Mouse (Mus musculus) layer of hippocampus, postnatal 14 days (tissue): ENCODE measurements around the gene Narfl. TPM values are rescaled to one million over a fixed set of nuclear protein-coding genes. Genes with fewer than 3 reads are reported as not detected.
"Not testable (repeated sequence)": the region's sequence is repeated elsewhere in the genome, so short reads cannot be mapped to it uniquely, and the experiment has no call there.

Experiments
- DNase-seq, 2 experiments: peaks; one replicate each; pipeline ENCODE4 v3.0.0; 2021 to 2022; ENCODE audit warnings: low spot score in 2 of 2, mixed read lengths in 1 of 2
- total RNA-seq, 2 experiments: library from RNA; stranded (reverse); gene quantifications; 2 replicates each; pipeline ENCODE4 v1.2.3; 2021

The Narfl gene
- total RNA-seq, 2 experiments from 2014 or later: 27.6 to 35.3 TPM

DNA sequence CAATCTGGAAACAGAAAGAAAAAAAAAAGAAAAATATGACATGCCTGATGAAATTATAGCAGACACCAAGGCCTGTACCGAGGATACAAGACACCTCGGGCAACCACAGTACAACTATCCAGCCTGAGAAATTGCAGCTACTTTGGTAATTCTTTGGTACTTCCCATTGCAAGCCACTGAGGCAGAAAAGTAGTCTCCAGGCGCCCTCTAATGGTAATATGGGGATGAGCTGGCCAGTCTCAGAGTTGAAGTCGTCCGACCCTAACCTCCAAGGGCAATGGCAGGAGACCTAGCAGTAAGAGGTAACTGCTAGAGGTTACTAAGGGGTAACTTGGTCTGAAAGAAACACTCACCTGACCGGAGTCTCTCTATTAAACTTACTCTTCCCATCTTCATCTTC is 27.5 kb downstream of the Narfl start:
- DNase-seq: peak; percentile 67 to 82

DNA sequence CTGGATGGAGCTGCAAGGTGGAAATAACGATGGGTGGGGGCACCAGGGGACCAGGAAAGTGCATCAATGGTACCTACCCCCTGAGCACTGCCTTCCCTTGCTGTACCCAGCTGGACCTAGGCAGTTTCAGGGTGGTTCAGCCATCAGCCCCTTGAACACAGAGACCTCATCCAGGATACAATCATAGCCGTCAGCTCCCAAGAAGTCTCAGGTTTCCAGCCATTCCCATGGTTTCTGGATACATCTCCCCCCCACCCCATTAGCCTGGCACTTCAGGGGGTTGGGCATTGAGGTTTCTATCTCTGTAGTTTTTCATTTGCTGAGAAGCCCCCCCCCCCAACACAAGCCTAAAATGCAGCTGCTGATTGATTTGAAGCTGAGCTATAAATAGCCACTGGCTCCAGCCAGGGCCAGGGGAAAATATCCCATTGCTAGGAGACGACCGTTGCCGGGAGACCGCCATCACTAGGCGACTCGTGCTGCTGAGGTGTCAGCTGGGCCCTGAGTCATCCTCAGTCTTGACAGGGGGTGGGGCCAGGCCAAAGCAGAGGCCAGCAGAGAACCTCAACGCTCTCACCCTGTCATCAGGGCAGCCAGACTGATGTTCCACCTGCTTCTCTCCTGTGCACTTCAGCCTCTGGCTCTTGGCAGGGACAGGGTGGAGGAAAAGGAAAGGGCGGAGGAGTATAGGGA is 29.4 kb downstream of the Narfl start:
- peak; percentile 81 to 90 for DNase-seq

DNA sequence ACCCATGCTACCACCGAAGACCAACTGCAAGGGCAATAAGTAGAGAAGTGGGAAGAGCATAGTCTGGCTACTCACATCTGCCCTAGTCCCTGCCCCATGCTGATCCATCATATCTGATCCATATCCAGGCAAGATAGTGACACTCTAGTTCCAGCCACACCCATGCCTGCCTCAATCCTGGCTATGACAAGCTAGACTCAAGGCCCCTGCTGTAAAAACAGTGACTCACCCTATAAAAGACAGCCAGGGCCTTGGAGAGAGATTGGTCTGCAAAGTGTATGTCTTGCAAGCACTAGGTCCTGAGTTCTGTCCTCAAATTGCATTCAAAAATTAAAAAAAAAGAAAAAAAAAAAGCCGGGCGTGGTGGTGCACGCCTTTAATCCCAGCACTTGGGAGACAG is 32.9 kb downstream of the Narfl start:
- no peak for DNase-seq

DNA sequence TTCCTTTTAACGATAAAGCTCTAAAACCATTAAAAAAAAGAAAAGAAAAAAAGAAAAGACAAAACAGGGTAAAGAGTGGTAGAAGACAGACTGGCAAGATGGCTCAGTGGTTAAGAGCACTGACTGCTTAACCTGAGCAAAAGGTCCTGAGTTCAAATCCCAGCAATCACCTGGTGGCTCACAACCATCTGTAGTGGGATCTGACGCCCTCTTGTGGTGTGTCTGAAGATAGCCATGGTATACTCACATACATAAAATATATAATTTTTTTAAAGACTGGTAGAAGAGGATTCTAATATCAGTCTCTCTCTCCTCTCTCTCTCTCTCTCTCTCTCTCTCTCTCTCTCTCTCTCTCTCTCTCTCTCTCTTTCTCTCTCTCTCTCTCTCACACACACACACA is 33.9 kb downstream of the Narfl start:
- DNase-seq: not testable (repeated sequence)

DNA sequence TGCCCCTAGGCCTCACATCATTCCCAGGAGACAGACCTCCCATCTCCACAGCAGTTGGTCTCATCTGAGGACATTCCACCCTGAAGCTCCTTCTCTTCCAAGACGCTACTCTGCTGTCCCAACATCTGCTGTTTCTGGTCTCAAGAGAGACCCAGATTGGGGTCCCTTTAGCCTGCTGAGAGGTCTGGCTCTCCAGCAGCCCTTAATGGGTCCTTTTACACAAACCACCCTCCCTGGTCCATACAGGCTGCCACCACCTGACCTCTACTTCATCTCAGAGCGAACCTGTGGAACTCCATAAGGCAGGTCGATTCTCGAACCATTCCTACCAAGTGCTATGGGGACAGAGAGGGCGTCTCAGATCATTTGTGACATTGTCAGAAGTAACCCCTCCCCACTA is 34.5 kb downstream of the Narfl start:
- no peak for DNase-seq

DNA sequence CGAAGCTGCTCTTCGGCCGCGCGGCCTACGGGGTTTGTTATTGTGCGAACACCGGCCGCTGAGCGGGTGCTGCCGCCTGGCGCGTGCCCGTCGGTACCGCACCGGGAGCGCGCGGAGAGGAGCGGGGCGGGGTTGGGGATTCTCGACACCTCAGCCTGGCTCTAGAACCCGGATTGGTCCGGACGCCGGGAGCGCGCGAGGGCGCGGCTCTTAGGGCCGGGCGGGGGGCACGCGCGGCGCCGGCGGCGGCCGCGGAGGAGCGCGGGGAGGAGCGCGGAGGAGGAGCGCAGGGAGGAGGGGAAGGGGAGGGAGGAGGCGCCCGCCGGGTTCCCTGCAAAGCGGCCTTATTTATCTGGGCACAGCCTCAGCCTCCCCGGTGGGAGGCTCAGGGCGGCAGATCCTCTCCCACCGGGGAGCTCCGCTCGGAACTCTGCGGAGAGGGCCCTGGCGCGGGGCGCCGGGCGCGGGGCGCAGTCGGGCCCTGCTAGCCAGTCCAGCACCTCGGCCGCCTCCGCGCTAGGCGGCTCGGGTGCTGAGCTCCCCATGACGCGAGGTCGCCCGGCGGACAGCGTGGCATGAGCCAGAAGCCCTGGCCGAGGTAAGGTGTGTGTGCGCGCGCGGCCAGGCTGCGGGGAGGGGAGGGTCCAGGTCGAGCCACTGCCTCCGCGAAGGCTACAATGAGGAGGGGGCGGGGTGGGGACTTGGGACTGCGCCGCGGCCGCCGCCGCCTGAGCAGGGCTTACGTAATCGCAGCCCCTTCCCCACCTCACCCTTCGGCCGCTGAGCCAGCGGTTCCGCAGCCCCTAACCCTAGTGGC is 35.4 kb downstream of the Narfl start, which contains the start of gene Fbxl16:
Gene Fbxl16 (plus strand): TSS at position 297 of the 817 bp plus-strand sequence.
- DNase-seq: peak; percentile 86 to 93

DNA sequence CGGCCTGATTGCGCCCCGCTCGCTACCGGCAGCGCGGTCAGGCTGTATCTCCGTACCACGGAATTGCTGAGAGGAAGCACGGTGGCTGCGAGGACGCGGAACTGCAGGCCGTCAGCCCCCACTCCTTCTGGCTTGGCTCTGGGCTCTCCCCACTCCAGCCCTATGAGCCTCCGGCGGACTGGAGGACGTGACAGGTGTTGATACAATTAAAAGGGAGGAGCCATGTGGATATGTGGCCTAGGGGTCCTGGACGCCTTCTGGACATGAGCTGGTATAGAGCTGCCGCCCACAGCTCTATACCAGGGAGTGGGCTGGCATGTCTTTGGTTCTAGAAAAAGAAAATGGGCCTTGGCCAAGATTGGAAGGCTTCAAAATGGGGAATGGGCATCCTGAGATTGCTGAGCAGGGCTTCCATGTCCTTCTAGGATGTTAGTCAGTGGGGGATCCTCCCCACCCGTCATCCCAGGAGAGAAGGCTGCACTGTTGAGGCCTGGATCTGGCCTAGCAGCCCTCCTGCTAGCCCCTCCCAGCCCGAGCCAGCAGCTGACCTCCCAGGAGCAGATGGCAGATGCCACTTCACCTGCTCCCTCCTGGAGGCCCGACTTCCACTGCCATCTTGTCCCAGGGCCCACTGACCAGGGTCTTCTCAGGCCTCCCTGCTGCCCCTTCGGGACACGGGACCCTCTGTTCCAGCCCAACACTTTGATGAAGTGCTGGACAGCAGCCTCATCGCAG is 36.2 kb downstream of the Narfl start:
- no peak for DNase-seq

DNA sequence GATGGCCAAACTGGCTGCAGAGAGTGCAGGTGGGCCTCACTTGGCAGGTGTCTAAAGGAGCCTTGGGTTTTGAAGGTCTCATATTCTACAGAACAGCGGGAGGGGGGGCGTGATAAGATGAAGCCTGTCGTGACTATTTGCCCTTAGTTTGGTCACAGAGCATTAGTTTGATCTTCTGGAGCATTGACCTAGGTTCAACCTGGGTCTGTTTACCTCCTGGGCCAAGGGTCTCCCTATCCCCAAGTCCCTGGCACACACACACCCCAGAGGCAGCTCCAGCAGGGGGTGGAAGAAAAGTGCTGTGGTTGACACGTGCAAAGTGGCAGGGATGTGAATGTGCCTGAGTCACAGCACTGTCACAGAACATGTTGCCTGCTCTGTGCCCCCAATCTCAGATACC is 37.3 kb downstream of the Narfl start:
- no peak for DNase-seq

DNA sequence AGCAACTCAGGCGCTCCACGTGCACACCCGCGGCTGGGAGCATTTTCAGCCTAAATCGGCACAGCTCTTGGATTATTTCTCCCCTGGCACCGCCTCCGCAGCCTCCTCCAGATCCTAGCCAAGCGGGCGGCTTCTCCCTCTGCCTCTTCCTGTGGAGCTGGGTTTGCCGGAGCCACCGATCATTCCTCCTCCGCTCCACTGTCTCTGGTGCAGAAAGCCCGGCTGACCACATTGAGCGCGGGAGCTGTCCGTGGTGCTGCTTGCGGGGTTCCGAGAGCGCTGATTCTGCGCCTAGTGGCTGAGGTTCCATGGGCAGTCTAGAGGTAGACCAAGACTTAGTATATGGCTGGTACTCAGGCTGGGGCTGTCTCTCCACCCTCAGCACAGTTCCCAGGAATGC is 39.9 kb downstream of the Narfl start:
- DNase-seq: peak; percentile 70 to 80

DNA sequence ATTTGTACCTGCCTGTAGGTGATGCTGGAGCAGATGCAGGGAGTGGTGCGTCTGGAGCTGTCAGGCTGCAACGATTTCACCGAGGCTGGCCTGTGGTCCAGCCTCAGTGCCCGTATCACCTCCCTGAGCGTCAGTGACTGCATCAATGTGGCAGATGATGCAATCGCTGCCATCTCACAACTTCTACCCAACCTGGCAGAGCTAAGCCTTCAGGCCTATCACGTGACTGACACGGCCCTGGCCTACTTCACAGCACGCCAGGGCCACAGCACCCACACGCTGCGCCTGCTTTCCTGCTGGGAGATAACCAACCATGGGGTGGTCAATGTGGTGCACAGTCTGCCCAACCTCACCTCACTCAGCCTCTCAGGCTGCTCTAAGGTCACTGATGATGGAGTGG is 44.1 kb downstream of the Narfl start:
- DNase-seq: no peak

DNA sequence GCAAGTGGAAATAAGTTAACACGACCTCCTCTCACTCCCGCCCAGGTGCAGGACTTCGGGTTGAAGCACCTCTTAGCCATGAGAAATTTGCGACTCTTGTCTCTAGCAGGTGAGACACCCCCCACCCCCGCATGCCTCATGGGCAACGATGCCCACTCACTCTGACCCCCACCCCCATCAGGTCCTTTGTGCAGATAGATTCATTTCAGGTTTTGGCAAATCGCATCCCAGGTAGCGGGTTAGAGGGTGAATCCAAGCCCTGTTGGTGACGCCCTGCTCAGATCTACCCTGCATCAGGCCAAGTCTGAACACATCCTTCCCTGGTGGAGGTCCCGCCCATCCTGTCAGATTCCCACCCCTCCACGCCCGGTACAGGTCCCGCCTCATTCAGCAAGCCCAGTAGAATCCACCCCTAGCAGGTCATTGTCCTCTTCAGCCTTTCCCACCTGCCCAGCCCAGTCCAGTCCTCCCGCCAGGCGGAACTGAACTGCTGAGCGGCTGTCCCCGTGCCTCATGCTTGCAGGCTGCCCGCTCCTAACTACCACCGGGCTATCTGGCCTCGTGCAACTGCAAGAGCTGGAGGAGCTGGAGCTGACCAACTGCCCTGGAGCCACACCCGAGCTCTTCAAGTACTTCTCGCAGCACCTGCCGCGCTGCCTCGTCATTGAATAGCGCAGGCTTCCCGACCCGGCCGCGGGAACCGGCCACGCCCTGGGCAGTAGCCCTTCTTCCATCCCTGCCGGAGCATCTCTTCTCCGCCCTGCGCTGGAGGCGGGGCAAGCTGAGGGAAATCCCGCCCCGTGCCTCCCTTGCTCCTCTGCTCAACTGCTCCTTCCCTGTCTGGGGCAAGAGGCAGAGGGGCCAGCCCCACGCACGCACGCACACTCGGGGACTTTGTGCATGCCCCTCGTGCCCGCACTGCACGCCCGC is 45.5 kb downstream of the Narfl start:
- no peak for DNase-seq

DNA sequence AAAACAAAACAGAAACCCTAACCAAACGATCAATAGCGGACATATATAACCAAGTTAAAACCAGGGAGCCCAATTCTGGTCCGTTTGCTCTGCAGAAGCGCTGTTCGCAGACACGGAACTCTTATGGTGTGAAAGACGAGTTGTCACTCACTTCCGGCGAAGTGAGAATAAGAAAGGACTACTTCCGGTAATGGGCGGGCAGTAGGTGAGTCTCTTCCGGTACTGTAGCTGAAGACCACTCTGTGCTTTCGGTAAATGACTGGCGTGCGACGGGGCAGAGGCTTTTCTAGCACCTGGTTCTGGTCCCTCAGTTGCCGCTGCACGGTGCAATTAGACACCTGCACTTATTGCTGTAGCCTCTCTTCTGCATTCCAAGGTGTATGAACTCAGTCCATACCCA is 49.9 kb downstream of the Narfl start, which contains the start of gene Wdr24:
Gene Wdr24 (plus strand): TSS at position 176 of the 400 bp plus-strand sequence.
- peak; percentile 78 to 90 for DNase-seq

DNA sequence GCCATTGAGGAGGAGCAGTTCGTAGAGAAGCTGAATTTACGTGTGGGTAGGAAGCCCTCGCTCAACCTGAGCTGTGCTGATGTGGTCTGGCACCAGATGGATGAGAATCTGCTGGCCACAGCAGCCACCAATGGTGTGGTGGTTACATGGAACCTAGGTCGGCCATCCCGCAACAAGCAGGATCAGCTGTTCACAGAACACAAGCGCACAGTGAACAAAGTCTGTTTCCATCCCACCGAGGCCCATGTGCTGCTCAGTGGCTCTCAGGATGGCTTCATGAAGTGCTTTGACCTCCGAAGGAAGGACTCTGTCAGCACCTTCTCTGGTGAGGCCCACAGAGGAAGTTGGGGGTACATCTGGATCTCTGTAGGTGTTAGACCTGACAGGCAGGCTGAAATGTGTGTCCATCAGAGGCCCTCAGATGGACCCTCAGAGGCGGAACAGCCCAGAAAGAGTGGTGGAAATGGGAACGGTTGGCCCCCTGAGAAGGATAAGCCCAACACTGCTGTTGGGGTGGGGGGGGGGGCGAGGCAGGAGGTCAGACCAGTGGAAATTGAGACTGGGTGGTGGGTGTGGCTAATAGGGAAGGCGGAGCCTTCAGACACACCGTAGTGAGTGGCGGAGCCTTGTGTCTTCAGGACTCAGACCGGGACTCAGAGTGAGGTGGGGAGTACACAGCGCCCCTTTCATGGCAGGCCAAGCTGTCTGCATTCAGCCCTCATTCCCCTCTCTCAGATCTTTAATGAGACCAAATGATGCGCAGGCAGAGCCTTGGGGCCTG is 51.0 kb downstream of the Narfl start:
- DNase-seq: no peak

DNA sequence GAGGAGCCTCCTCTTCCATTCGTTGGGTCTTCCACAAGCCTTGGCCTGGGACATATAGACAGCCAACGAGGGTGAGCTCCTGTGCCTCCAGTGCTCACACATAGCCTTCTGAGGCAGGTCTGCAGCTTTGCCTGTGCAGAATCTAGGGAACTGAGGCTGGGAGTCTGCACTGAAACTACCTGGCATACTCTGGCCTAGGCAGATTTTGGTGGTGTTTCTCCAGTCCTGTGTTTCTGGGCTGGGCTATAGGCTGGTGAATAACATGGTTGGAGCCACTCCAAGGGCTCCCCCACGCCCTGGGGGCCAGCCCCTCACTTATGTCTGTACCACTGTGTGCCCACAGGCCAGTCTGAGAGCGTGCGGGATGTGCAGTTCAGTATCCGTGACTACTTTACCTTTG is 51.7 kb downstream of the Narfl start:
- no peak for DNase-seq

DNA sequence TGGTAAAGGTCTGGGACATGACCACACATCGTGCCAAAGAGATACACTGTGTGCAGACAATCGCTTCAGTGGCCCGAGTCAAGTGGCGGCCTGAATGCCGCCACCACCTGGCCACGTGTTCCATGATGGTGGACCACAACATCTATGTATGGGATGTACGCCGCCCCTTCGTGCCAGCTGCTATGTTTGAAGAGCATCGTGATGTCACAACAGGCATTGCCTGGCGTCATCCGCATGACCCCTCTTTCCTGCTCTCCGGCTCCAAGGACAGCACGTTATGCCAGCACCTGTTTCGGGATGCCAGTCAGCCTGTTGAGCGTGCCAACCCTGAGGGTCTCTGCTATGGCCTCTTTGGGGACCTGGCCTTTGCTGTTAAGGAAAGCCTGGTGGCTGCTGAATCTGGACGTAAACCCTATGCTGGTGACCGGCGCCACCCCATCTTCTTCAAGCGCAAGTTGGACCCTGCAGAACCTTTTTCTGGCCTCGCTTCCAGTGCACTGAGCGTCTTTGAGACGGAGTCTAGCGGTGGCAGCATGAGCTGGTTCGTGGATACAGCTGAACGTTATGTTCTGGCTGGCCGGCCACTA is 52.5 kb downstream of the Narfl start:
- DNase-seq: no peak

DNA sequence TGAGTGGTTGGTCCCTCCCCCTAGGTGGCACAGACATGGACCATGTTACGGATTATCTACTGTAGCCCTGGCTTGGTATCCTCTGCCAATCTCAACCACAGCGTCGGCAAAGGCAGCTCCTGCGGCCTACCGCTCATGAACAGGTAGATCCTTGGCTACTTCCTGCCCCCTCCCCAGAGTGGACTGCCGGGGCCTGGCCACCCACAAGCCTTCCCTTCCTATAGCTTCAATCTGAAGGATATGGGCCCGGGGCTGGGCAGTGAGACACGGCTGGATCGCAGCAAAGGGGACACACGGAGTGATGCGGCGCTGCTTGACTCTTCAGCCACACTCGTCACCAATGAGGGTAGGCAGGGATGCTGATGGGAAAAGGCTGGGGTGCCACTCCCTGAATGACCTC is 53.4 kb downstream of the Narfl start:
- no peak for DNase-seq

DNA sequence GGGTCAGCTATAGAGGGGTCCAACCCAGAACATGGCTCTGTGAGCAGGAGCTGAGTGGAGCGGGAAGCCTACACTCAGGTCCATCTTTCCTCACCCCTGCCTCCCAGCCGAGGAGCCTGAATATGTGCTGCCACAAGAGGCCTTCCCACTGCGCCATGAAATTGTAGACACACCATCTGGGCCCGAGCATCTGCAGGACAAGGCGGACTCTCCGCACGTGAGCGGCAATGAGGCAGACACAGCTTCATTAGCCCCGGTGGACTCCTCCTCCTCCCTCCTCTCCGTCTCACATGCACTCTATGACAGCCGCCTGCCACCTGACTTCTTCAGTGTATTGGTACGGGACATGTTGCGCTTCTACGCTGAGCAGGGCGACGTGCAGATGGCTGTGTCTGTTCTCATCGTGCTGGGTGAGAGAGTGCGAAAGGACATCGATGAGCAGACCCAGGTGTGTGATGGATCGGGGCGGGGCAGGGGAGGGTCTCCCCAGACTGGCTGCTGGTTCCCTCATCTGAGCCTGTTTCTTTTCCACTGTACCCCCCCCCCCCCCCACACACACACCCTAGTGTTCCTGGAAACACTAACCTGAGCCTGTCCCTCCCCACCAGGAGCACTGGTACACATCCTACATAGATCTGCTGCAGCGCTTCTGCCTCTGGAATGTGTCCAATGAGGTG is 54.1 kb downstream of the Narfl start:
- no peak for DNase-seq

DNA sequence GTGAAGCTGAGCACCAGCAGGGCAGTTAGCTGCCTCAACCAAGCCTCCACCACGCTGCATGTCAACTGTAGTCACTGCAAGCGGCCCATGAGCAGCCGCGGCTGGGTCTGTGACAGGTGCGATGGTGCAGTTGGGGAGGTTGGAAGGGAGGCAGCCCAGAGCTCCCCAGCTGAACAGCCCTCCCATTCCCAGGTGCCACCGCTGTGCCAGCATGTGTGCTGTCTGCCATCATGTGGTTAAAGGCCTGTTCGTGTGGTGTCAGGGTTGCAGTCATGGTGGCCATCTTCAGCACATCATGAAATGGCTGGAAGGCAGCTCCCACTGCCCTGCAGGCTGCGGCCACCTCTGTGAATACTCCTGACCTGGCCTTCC is 54.6 kb downstream of the Narfl start:
- no peak for DNase-seq
